Mouse (Mus musculus): Measurements from ENCODE around the gene 4930563M21Rik.

DNA sequence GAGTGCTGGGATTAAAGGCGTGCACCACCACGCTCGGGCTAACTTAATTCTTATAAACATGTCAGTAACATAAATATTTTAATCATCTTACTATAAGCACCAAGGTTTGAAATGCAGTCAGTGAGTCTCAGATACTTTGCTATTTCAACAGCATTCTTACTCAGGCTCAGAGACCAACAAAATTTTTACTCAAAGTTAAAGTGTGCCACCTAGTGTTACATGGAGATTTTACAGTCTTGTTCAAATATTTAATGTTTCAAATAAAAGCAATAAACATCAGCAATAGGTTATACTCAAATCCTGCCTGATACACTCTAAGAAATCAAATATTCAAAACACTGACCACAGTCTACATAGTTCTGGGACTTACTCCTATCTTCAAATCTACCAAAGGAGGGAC, 91.8 kb downstream of the 4930563M21Rik start:
- no peak for TF ChIP-seq GATA1 (IDR thresholded peaks at IDR 0.05; ENCODE audit: low read length)
- TF ChIP-seq TAL1 (IDR thresholded peaks at IDR 0.05; ENCODE audit: low read length), result no peak

All from erythroblast, embryonic 14.5 days (primary cell).